Mouse (Mus musculus) cerebellum, adult 2 months (tissue): ENCODE data around the gene Spns2.

Experiments used
- CTCF ChIP-seq: fragments of 200-500 bp; IDR thresholded peaks from 2 replicates; pipeline ENCODE4 v1.5.1; 2011; ENCODE audit warnings: low read depth, mild to moderate bottlenecking, control low read depth, low read length, moderate library complexity, borderline replicate concordance; ENCODE audit not compliant: insufficient read depth
- POLR2A ChIP-seq: fragments of 200-500 bp; IDR thresholded peaks from 2 replicates; pipeline ENCODE4 v1.6.1; 2011; ENCODE audit warnings: low read length, control low read depth, borderline replicate concordance; ENCODE audit not compliant: insufficient read depth

- TF ChIP-seq POLR2A: no peak
- no peak for TF ChIP-seq CTCF
Observed at GRCm38 (mm10) chr11:72523711-72524110, 34.0 kb upstream of the Spns2 start.
